Mouse (Mus musculus) frontal cortex, postnatal 10 days (tissue): ENCODE data around the gene Fip1l1.

Source experiments
- DNase-seq, 2 experiments: peaks; one replicate each; pipeline ENCODE4 v3.0.0; 2022; ENCODE audit warnings: low spot score in 2 of 2, mixed read lengths in 1 of 2

Fip1l1 gene

DNA sequence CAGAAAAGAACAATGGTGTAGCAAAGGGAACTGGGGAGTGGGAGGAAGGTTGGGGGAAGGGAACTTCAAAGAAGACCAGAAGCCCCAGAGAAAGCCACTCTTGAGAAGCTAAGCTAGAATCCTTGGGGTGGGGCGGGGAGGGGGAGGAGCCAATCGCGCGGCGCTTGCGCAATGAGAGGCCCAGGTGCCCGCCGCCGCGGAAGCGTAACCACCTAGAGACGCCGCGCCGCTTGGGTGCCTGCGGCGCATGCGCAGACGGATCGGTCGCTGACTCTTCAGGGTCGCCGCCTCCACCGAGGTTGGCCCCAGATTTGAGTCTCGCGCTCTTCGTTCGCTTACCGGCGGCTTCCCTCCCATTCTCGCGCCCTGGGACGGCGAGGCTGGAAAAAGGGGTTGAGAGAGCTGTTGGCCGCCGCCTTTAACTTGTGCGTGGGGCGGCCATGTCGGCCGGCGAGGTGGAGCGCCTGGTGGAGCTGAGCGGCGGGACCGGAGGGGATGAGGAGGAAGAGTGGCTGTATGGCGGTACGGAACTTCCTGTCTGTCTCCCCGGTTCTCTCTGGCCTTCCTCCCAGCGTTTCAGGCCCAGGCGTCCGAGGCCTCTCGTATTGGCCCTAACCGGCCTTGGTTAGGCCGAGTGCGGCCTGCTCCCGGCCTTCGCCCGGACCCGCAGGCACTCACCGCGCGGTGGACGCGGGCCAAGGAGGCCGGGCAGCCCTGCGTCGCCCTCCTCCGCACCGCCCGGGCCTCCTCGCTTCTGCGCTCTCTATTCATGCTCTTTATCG is at the start of gene Fip1l1:
Gene Fip1l1, plus strand, starts transcription at position 210 of the 782 bp plus-strand sequence.
- peak; percentile 79 to 91 for DNase-seq

GRCm38 (mm10) chr5:74492705-74493104 is 42.5 kb upstream of the Fip1l1 start:
- no peak for DNase-seq

DNA sequence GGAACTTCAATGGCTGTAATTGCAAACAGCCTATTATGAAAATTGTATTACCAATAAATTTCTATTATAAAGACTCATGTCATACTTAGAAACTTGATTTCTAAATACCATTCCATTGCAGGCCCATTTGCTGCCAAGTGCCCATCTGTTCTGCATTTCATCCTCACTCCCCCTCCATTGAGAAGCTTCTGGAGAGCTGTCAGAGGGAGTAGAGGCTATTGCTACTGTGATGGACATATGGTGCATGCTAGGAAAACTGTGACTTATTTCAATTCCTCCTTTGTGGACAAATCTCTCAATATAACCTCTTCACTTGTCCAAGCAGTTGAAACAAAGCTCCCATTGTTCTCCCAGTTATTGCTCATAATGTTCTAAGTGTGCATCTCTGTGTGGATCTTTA is 23.6 kb upstream of the Fip1l1 start:
- no peak for DNase-seq

GRCm38 (mm10) chr5:74527025-74527424 is 8.2 kb upstream of the Fip1l1 start:
- DNase-seq = no peak

DNA sequence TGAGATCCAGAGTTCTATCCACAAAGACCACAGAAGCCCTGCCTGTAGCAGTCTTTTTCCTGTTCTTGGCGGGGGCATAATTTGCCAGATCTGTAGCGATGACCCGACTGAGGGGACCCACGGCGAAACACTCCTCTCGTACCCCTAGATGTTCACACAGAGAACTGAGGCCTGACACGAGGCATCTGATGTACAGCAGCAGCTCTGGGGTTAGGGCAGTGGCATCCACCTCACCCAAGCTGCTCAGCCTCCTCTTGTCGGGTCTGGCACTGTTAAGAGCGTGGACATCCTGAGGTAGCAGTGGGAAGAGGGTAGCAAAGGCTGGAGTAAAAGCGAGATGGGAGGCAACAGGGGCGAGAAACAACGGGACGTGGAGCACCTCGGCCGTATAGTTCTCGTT is 4.5 kb upstream of the Fip1l1 start:
- no peak for DNase-seq

GRCm38 (mm10) chr5:74531630-74532280 is 3.5 kb upstream of the Fip1l1 start, which contains the start of gene Scfd2:
Gene Scfd2, minus strand, starts transcription at chr5:74531759.
- peak; percentile 95 to 97 for DNase-seq

DNA sequence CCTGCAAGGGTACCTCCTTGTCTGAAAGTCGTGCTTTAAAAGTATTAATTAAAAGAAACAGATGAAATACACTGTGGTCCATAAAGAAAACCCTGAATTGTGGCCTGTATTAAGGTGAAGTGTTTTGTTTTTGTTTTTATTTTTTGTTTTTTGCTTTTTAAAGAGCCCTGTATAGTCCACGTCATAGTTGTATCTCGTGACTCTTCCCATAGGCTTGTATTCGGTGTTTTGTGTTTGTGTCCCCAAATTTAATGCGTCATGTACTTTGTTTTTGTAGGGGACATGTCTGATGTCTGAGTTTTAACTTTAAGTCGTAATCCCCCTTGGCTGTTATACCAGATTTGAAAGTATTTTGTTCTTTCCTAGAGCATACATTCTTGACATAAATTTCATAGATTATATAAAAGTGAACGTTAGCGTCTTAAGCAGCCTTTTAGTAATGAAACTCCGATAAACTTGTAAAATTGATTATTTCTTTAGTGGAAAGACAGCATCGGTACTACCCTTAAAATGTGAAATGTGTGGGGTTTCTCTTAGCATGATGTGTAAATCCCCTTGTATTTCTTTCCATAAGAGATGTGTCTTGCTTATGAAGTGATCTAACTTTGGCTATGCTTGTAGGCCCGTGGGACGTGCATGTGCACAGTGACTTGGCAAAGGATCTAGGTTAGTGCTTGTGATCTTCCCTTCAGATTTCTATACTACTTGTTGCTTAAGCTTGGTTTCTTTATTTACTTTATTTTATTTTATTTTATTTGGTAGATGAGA is 1.1 kb downstream of the Fip1l1 start:
- DNase-seq = no peak

DNA sequence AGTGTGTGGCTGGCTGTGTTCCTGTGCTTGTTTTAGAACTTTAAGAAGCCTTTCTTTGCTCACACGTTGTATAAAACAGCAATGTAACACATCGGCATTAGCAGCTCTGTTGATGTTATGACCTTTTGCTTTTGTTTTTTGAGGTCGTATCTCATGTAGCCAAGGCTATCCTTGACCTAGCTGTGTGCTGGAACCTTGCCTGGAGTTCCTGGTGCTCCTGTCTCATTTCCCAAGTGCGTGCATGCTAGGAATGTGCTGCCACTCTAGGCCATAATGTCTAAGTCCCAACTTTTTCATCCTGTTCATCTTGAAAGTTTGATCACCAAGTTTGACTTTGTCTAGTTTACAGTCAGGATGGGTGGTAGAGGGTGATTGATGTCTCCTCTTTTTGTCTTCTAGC is 10.4 kb downstream of the Fip1l1 start:
- no peak for DNase-seq

DNA sequence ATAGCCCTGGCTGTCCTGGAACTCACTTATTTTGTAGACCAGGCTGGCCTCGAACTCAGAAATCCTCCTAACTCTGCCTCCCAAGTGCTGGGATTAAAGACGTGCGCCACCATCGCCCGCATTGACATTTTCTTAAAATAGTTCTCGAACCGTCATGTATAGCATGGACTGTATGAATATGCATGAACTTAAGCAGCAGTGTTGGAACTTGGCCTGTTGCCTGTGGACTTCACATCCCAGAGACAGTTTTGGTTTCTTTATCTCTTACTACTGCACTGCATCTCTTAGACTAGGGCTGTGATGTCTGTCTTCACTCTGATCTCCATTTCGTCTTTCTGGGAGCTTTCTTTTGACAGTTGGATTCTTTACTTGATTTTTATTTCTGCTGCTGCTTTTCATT is 14.3 kb downstream of the Fip1l1 start:
- no peak for DNase-seq

DNA sequence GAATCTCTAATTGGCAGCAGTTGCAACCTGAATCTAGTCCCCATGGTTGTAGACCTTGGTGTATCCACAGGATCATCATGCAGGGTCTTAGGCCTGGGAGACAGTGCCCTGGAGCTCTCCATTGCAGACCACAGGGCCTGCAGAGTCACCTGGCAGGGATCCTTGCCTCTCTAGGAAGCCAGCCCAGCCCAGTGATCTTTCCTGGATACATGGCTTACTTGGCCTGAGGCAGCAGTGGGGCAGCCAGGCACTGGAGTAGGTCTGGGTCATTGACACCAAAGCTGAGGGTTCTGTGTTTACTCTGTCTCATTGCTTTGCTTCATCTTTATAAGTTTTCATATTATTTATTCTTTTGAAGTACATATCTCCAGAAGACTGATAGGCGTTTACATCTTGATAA is 25.9 kb downstream of the Fip1l1 start:
- no peak for DNase-seq

GRCm38 (mm10) chr5:74571767-74572166 is 36.5 kb downstream of the Fip1l1 start:
- DNase-seq = no peak

DNA sequence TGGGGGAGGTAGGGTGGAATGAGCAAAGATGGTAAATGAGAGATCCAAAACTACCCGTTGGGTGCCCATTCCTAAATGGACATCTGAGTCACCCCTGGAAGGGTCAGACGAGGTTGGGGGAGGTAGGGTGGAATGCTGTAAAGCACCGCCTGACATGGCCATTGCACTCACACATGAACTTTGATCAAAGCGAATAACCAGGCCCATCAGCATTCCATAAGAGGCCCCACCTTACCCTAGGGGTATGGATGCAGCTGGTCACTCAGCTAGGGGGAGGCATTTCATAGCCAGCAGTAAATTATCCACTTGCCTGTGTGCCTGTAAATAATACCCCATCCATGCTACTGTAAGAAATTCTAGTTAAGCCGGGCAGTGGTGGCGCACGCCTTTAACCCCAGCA is 53.9 kb downstream of the Fip1l1 start:
- no peak for DNase-seq

DNA sequence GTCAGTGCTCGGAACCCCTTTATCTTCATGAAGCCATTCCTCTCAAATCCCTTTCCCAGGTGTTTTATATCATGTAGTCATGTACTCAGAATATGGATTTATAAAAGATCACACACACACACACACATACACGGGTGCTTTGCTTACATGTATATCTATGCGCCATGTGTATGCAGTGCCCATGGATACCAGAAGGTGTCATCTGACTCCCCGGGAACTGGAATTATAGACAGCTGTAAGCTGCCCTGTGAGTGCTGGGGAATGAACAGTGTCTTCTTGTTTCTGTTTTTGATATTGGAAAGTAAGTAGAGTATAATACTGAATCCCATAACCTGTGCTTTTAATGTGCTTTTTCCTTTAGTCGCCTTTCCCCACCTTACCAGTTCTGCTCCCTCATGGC is 56.2 kb downstream of the Fip1l1 start:
- no peak for DNase-seq

GRCm38 (mm10) chr5:74593147-74593546 is 57.9 kb downstream of the Fip1l1 start:
- DNase-seq = no peak

DNA sequence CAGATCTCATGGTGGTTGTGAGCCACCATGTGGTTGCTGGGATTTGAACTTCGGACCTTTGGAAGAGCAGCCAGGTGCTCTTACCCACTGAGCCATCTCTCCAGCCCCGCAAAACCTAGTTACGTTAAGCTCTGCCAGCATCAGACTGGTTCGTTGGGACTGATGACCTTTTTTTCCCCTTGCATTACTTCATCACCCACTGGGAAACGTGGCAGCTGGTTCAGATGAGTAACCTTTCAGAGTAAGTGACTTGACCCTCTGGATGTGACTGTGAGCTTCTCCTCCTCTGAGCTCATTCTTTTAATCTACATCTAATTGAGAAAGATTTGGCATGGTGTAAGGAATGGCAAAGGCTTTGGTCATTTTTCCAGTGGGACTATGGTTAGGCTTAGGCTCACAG is 64.8 kb downstream of the Fip1l1 start:
- no peak for DNase-seq

DNA sequence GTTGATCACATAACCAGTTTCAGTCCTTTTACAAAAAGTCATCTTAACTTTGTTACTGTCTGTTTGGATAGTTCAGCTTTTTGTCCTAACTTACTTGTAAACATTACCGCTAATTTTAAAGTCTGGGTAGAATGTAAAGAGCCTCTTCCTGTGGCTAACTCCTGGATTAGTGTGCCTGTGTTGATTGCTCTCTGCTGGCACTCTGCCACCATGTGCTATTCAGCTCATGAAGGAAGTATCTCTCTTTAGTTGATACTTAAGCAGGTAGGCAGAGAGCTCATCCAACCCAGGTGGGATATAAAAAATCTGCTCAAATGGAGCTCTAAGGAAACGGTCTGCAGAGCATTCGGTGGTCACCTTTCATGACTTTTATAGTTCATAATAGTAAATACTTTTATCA is 65.9 kb downstream of the Fip1l1 start:
- DNase-seq = no peak

GRCm38 (mm10) chr5:74601965-74602364 is 66.7 kb downstream of the Fip1l1 start:
- no peak for DNase-seq

DNA sequence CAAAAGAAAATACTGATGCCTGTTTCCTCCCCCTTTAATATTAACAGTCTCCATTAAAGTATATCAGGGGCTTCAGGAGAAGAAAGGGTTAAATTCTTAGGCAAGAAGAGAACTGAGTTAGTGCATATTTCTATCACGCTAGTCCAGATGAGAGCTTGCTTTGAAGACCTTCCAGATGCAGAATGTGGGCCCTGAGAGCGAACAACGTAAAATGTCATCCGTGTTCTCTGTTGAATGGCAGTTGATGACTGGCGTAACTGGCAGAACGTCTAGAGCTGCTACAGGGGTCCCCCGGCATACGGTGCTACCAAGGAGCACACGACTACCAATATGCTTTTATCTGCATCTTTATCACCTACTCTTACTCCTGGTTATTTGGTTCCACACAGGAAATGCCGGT is 67.1 kb downstream of the Fip1l1 start:
- no peak for DNase-seq

DNA sequence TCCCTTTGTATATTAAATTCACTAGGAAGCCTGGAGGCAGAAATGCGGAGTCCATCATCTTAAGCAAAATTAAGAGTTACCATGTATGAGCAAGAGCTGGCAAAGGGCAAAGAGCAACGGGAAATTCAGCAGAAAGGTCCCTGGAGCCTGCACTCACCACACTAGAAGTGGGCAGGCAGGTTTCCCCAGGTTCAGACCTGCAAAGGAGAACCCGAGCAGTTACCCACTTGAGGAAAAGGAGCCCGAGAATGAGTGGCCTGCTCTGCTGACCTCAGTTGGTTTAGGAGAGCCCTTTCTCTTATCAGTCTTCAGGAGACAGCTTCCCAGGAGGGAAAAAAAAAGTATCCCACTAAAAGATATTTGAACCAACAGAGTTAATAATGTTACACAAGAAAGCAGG is 68.1 kb downstream of the Fip1l1 start:
- no peak for DNase-seq

DNA sequence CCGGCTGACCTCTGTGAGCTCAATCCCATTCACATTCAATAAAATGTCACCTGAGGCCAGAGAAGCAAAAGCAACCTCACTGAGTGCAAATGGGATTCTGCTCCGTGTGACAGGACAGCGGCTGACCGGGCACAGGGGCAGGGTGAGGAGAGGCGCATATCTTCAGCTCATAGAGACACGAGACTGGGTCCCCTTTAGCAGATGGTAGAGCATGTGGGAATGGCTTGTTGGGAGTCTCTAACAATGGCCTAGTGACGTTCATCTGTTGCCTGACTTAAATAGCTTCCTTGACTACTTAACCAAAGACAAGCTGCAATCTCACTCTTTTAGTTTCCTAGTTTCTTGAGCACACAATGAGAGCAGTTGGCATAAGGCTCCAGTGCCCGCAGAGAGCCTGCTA is 71.0 kb downstream of the Fip1l1 start:
- DNase-seq = no peak

GRCm38 (mm10) chr5:74610511-74610910 is 75.3 kb downstream of the Fip1l1 start:
- DNase-seq = no peak

GRCm38 (mm10) chr5:74612713-74613112 is 77.5 kb downstream of the Fip1l1 start:
- DNase-seq = no peak
